Mouse (Mus musculus) cerebellum, postnatal 25 days (tissue): ENCODE results near the gene Crk.
A peak's percentile ranks its signal among the peaks of the same experiment; 100 is the strongest.

Experiments
- DNase-seq, 2 experiments: peaks; one replicate each; pipeline ENCODE4 v3.0.0; 2021; ENCODE audit warnings: mixed read lengths in 2 of 2

Crk gene

DNA sequence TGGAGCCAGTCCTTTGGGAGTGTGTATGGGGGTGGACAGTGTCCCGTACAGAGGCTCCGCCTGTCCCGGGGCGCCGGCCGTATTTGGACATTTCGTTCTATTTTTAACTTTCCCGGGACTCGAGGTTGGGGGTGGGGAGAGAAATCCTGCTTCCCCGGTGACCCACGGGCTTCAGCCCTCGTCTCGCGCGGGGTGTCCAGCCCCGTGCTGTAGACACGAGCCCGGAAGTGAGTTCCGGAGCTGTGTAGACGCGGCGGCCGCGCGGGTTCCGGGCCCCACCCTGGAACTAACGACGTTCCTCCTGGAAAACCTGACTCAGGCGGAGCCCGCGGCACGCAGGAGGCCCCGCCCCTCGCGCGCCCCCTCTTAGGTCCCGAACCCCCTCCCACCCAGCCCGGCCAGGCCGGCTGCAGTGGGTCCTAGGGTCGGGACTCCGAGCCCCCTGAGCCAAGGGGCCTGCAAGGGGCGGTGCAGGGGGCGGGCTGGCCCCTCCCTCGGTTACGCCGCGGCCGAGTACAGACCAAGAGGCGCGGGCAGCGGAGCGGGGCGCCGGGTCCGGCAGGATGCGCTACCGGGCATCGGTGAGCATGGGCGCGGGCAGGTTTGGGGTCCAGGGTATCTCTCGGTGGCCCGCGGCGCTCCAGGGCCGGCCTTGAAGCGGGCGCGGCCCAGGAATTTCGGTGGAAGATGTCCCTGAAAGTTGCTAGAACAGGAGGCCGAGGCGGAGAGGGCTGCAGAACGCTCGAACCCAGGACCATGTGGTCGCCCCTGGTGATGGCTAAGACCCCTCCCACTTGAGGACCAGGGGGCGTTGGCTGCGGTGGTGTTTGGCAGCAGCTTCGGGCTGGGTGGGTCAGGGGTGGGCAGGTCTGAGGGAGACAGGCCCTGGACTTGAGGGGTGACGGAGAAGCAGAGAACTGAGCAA is 23.2 kb upstream of the Crk start:
- peak; percentile 75 to 78 for DNase-seq

DNA sequence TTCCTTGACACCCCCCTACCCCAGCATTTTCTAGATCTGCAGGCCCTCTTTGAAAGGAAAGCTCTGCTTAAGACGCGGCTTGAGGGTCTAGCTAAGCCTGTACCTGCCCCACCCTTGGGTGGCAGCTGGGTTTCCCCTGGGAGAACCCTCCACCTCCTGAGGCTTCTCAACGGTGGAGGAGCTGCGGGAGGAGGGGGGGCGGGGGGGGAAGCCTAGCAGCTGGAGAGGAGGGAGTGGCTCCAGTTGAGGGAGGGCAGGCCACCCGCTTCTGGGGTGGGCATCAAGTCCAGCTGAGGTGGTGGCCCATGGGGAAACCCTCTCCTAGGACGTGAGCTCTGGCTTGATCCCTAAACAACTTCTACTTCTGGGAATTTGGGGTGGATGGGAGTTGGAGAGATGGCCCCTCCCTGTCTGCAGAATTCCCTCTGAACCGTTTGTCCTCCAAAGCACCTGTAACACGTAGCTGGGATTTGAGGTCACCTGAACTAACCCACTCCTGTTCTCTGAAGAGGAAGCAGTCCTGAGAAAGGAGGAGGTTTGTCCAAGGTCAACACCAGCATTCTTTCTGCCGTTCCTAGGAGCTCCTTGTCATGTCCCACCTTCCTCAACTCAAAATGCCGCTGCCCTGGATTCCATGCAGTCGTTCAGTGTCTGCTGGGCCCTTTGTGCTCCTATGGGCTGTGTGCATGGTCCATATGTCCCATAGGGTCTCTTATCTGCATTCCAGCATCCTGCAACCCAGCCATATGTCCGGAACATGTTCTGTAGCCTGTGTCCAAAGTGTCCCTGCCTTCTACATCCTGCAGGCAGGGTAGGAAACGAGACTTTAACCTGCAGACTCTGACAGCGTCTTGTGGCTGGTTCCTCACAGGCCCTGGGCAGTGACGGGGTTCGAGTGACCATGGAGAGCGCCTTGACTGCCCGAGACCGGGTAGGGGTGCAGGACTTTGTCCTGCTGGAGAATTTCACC is 22.2 kb upstream of the Crk start:
- DNase-seq = no peak

DNA sequence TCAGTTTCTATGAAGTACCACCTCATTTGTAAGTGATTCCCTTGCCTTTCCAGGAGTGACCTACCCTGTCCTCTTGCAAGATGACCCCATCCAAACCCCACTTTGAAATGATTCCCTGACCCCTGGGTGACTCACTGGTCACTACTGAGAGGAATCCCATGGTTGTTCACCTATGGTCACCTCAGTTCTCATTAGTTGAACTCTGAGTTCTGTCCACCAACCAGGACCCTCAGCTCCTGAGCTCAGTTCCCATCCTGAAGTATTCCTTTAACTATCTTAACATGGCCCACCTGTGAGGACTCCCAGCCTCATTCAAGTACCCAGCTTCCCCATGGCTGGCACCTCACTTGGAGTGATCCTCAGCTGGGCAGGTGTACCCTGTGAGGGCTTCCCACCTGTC is 21.2 kb upstream of the Crk start:
- DNase-seq = no peak

DNA sequence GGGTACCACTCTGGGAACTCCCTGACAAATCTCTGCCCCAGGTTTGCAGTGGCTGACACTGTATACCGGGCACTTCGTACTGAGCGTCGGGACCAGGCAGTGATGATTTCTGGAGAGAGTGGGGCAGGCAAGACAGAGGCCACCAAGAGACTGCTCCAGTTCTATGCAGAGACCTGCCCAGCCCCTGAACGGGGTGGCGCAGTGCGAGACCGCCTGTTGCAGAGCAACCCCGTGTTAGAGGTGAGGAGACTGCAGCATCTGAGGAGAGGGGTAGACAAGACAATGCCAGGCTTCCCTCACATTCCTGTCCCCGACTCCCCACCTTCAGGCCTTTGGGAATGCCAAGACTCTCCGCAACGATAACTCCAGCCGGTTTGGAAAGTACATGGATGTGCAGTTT is 20.7 kb upstream of the Crk start:
- no peak for DNase-seq

DNA sequence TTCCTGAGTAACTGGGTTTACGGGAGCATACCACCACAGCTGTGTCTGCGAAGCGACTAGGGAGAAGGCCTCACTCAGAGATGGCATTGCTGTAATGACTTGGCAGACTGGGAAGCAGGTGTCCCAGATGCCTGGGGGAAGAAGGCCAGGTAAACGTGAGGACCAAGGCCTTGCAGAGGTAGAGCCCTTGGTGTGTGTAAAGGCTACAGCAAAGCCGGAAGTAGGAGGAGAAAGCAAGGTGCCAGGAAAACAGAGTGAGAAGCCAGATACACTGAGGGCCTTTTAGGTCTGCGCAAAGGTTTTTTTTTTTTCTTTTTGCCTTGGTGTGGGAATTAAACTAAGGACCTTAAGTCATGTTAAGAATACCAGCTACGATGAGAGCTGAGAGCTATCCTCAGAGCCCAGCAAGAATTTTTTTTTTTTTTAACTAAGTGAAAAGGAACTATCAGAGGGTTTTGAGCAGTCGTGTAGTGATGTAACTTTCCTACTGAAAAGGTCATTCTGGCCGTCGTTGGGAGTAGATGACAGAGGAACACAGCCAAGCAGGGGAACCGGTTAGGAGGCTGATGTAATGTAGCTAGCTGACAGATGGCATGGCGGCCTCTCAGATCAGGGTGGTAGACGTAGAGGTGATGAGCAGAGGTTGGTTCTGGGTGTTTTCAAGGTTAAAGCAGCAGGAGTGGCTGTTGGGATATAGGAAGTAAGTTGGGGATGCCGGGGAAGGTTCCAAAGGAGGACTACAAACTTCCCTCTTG is 19.9 kb upstream of the Crk start:
- DNase-seq = peak in 1 of 2 experiments; percentile 26

- no peak for DNase-seq
These were observed 18.9 kb upstream of the Crk start for GRCm38 (mm10) chr11:75660081-75660590.

DNA sequence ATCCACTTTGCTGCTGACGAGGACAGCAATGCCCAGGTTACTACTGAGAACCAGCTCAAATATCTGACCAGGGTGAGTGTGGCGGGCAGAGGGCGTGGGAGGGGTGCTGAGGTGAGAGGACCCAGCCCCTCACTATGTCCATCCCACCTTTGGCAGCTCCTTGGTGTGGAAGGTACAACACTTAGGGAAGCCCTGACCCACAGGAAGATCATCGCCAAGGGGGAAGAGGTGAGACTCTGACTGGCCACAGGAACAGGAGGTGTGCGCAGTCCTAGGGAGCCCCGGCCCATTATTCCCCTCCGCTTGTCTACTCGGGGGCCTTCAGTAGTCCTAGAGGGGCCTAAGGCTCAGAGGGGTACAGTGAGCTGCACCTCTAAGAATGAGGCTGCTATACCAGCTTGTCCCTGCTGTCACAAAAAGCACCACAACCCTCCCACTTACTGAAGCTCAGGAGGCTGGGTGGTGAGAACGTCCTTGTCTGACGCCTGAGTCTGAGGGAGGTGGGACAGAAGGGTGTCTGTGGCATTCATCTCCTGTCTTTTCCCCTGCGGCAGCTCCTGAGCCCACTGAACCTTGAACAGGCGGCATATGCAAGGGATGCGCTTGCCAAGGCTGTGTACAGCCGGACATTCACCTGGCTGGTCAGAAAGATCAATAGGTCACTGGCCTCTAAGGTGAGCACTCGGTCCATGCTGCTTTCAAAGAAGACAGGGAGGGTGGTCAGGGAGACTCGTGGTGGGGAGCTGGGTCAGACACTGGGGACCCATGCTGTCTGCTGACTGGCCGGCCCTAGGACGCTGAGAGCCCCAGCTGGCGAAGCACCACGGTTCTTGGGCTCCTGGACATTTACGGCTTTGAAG is 17.9 kb upstream of the Crk start:
- DNase-seq = no peak

- DNase-seq = no peak
These were observed 16.9 kb upstream of the Crk start for GRCm38 (mm10) chr11:75662131-75662530.

DNA sequence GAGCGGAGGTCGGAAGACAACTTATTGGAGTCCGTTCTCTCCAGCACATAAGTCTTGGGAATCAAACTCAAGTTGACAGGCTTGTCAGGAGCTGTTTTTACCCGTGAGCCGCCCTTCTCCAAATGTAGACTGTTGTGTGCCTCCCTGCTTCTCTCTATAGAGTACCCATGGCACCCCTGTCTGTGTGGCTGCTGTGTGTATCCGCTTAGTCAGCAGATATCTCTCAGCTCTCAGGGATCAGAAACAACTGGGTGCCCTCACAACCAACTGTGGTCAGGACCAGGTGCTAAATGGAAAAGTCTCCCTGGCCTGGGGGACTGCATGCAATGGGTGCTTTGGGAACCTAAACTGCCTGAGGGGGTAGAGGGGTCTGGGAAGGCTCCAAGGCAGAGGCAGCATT is 12.8 kb upstream of the Crk start:
- DNase-seq = no peak

DNA sequence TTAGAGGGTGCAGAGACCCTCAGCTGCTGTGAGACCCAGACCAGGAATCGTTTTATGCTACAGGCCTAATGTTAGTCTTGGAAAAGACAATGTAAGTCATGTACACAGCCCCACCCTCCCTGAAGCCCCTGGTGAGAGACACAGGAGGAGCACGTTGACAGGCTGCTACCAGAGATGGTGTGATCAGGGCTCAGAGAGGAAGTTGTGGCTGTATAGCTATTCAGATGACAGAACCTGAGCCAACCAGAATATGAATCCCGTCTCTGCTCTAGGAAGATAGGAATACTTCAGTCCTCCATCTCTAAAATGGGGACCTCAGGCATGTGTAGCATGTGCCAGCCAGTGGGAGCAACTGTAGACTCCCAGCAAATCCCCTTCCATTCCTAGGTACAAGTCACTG is 10.4 kb upstream of the Crk start:
- no peak for DNase-seq

DNA sequence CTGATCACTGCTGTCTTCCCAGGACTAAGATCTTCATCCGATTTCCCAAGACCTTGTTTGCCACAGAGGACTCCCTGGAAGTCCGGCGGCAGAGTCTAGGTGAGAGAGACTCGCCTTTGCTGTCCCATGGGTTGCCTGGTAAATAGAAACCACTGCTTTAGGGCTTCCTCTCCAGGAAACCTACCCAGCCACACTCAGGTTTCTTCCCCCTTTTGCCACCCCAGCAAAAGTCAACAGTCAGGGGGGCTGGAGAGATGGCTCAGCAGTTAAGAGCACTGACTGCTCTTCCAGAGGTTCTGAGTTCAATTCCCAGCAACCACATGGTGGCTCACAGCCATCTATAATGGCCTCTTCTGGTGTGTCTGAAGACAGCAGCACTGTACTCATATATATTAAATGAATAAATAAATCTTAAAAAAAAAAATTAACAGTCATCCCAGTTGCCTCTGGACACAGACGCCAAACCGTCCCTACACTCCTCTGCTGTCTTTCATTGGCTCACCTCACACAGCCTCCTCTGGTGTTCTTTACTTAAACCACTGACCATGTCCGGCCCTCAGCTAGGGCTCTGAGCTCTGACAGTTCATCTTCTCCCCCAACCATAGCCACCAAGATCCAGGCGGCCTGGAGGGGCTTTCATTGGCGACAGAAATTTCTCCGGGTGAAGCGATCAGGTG is 9.7 kb upstream of the Crk start:
- DNase-seq = no peak

DNA sequence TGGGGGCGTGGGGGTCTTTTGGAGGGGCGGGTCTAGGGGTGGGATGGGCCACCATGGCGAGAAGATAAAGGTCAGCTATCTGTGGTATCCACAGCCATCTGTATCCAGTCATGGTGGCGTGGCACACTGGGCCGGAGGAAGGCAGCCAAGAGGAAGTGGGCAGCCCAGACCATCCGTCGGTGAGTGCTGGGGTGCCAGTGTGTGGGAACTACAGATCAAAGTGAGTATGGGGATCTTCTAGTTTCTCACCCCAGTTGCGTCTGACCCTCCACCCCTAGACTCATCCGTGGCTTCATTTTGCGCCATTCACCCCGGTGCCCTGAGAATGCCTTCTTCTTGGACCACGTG is 9.2 kb upstream of the Crk start:
- no peak for DNase-seq

GRCm38 (mm10) chr11:75671426-75672180 is 7.5 kb upstream of the Crk start:
- DNase-seq = no peak

- DNase-seq = no peak
These were observed 5.6 kb upstream of the Crk start for GRCm38 (mm10) chr11:75673411-75673810.

DNA sequence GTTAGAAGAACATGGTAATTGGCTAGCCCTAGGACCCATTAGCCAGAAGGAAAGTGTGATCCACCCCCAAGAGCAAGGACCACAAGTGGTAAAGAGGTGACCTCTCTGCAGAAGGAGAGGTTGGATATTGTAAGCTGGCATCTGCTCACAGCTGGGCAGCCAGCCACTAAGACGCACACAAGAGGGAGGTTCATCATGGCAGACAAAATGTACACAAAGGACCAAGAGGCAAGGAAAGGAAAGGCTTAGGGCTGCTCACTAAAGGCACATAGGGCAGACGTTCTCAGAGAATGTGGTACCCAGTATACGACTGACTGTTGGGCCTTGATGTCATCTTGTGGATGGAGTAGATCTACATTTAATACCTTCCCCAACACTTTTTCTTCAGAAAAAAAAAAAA is 4.2 kb upstream of the Crk start:
- no peak for DNase-seq

DNA sequence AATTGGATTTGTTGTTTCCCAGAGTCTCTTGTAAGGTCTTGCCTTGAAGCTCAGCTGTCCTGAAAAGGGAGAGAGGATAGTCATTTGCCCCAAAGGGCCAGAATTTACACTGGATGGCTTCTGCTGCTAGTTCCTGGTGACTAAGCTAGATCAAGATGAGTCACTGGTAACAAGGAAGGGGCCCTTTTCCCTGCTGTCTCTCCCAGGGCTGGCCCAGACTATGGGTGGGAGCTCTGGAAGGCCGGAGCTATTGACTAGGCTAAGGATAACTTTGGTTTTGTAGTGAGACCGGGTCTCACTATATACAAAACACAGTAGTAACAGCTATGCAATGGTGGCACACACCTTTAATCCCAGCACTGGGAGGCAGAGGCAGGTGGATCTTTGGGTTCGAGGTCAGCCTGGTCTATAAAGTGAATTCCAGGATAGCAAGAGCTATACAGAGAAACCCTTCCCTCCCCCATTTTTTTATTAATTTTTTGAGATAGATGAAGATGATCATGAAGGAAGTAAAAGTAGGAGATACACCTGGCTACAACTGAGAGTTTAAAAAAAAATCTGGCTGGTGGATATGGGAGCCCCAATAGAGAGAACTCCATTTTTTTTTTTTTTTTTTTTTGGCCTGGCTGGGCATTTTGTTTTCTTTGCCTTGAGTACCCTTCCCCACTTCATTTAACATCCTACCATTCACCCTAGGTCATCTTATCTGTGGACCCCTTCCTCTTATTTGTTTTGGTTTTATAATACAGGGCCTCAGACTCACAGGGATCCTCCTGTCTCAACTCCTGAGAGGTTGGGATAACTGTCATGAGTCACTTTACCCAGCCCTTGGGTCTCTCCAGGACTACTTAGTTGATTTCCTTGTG is 945 bp upstream of the Crk start:
- DNase-seq = no peak

- peak in 1 of 2 experiments; percentile 61 for DNase-seq
These were observed 546 bp downstream of the Crk start for GRCm38 (mm10) chr11:75679439-75680171.

GRCm38 (mm10) chr11:75684462-75684861 is 5.4 kb downstream of the Crk start:
- DNase-seq = no peak

GRCm38 (mm10) chr11:75684956-75685355 is 5.9 kb downstream of the Crk start:
- no peak for DNase-seq
